Mouse (Mus musculus) gastrocnemius, adult 2 months (tissue): ENCODE data around the gene Btc. TPM values are rescaled to one million over a fixed set of nuclear protein-coding genes. Genes with fewer than 3 reads are reported as not detected.
A peak's percentile ranks its signal among the peaks of the same experiment; 100 is the strongest.

Experiments used
- DNase-seq: peaks from one replicate; pipeline ENCODE4 v3.0.0; 2022
- H3K27ac ChIP-seq: fragments of 200-600 bp; 2 replicates; pipeline ENCODE4 v1.8.1; 2022; ENCODE audit warnings: mild to moderate bottlenecking
- H3K4me3 ChIP-seq: fragments of 200-600 bp; 2 replicates; pipeline ENCODE4 v1.8.1; 2022; ENCODE audit warnings: mild to moderate bottlenecking, moderate library complexity
- CTCF ChIP-seq: fragments of 200-600 bp; IDR thresholded peaks from 2 replicates; pipeline ENCODE4 v1.8.1; 2022; ENCODE audit warnings: antibody characterized with exemption, mild to moderate bottlenecking, moderate library complexity
- intact Hi-C: fragments of 180-260 bp; cut with DNase I; formaldehyde crosslinking; loops from one replicate; pipeline ENCODE4 v1.15.1; 2025
- long read RNA-seq, 2 experiments: library from polyadenylated mRNA; stranded (forward); transcript quantifications; one replicate each; pipeline ENCODE4 v2.0.0; 2021
- total RNA-seq, 2 experiments: library from RNA; stranded (reverse); gene quantifications; 2 replicates each; pipeline ENCODE4 v1.2.3; 2021

The Btc gene
- under 1 TPM; 0.15 to 0.67 TPM for total RNA-seq
- long read RNA-seq, experiment 1, partial matches to known transcripts, result 0 of 1 reads
- long read RNA-seq, experiment 1, other reads (novel, unspliced or antisense), result 0 of 1 reads
- long read RNA-seq, experiment 2, result 0 reads

- intact Hi-C loops, result loop anchor here (5.0 kb wide), 1 partner anchor 80 kb away; no protein-coding TSS in a partner anchor
- H3K27ac ChIP-seq, result peak within 1 kb of the TSS; percentile 84
- TF ChIP-seq CTCF, result peak; percentile 57
- DNase-seq, result peak; percentile 92
- H3K4me3 ChIP-seq, result peak within 1 kb of the TSS; percentile 79
Measured at GRCm38 (mm10) chr5:91402339-91403211, at the start of gene Btc. Gene Btc (minus strand): TSS chr5:91402994.

- Histone ChIP-seq H3K27ac (no peak overlapping the region), H3K4me3 (no peak overlapping the region)
- DNase-seq, result no peak
- no peak for TF ChIP-seq CTCF
- intact Hi-C loops, result no loop called here
Measured at GRCm38 (mm10) chr5:91444981-91445517, 42.3 kb upstream of the Btc start.

- Histone ChIP-seq H3K27ac (no peak overlapping the region), H3K4me3 (no peak overlapping the region)
- DNase-seq, result no peak
- TF ChIP-seq CTCF, result no peak
- intact Hi-C loops, result no loop called here
Measured at GRCm38 (mm10) chr5:91436563-91436962, 33.8 kb upstream of the Btc start.

- Histone ChIP-seq H3K4me3 (no peak overlapping the region), H3K27ac (no peak overlapping the region)
- TF ChIP-seq CTCF, result no peak
- intact Hi-C loops, result no loop called here
- peak; percentile 13 for DNase-seq
Measured at GRCm38 (mm10) chr5:91434723-91435658, 32.2 kb upstream of the Btc start.

GRCm38 (mm10) chr5:91428547-91428946 is 25.8 kb upstream of the Btc start:
- TF ChIP-seq CTCF, result no peak
- no peak overlapping the region for H3K27ac ChIP-seq
- intact Hi-C loops, result no loop called here

GRCm38 (mm10) chr5:91413814-91414213 is 11.0 kb upstream of the Btc start:
- Histone ChIP-seq H3K27ac (no peak overlapping the region), H3K4me3 (no peak overlapping the region)
- intact Hi-C loops, result no loop called here
- no peak for TF ChIP-seq CTCF
- DNase-seq, result no peak

More at GRCm38 (mm10) chr5:91428547-91428946, 25.8 kb upstream of the Btc start:
- DNase-seq, result no peak
- no peak overlapping the region for H3K4me3 ChIP-seq

GRCm38 (mm10) chr5:91404263-91404662 is 1.5 kb upstream of the Btc start:
- Histone ChIP-seq H3K27ac (no peak overlapping the region), H3K4me3 (no peak overlapping the region)
- intact Hi-C loops, result loop anchor here (5.0 kb wide), 1 partner anchor 82 kb away; no protein-coding TSS in a partner anchor
- no peak for TF ChIP-seq CTCF
- DNase-seq, result no peak

GRCm38 (mm10) chr5:91403281-91403680 is 487 bp upstream of the Btc start:
- no peak for DNase-seq
- intact Hi-C loops, result loop anchor here (5.0 kb wide), 1 partner anchor 81 kb away; no protein-coding TSS in a partner anchor
- no peak for TF ChIP-seq CTCF
- Histone ChIP-seq H3K4me3 (peak overlapping the region; percentile 79), H3K27ac (peak overlapping the region; percentile 84; the same call in 1 of the 2 replicates)

- no peak for TF ChIP-seq CTCF
Measured at GRCm38 (mm10) chr5:91400493-91401096, 2.2 kb downstream of the Btc start.

GRCm38 (mm10) chr5:91375467-91375866 is 27.3 kb downstream of the Btc start:
- no peak for TF ChIP-seq CTCF
- no peak for DNase-seq
- Histone ChIP-seq H3K27ac (no peak overlapping the region), H3K4me3 (no peak overlapping the region)
- intact Hi-C loops, result no loop called here

More at GRCm38 (mm10) chr5:91400493-91401096, 2.2 kb downstream of the Btc start:
- DNase-seq, result no peak
- intact Hi-C loops, result loop anchor here (5.0 kb wide), 1 partner anchor 78 kb away; no protein-coding TSS in a partner anchor
- no peak overlapping the region for H3K27ac ChIP-seq
- no peak overlapping the region for H3K4me3 ChIP-seq

- no peak for TF ChIP-seq CTCF
- intact Hi-C loops, result no loop called here
- Histone ChIP-seq H3K27ac (no peak overlapping the region), H3K4me3 (peak overlapping the region; percentile 9; the same call in 1 of the 2 replicates)
- DNase-seq, result peak; percentile 26
Measured at GRCm38 (mm10) chr5:91368061-91368565, 34.7 kb downstream of the Btc start.
